Mouse (Mus musculus): ENCODE data around the gene Tcf7l1. TPM values are rescaled to one million over a fixed set of nuclear protein-coding genes. Genes with fewer than 3 reads are reported as not detected.

Gene Tcf7l1
- polyA plus RNA-seq, 1 experiment from 2014 or later: 8.8 TPM

GRCm38 (mm10) chr6:72588307-72588706, 200.7 kb downstream of the Tcf7l1 start:
- DNase-seq (ENCODE audit: low read depth, low spot score) (no peak), ATAC-seq (no peak)
- H3K27me3 ChIP-seq: no peaks in the 10 kb centered on the region
- TF ChIP-seq CTCF (IDR thresholded peaks at IDR 0.05): no peak
- ChIA-PET CTCF (interaction anchor here (1.0 to 1.5 kb wide), 2 partner anchors 9 kb away, joined by 3 to 4 read pairs; no protein-coding TSS in a partner anchor), POLR2A (no interaction called here)
- in situ Hi-C loops (cut with MboI; ENCODE audit: low pct_unique_long_range_greater_than_20kb): no loop called here

GRCm38 (mm10) chr6:72586701-72587100, 202.4 kb downstream of the Tcf7l1 start:
- H3K27me3 ChIP-seq: no peaks in the 10 kb centered on the region
- ChIA-PET CTCF (no interaction called here), POLR2A (no interaction called here)
- DNase-seq (ENCODE audit: low read depth, low spot score) (no peak), ATAC-seq (no peak)
- in situ Hi-C loops (cut with MboI; ENCODE audit: low pct_unique_long_range_greater_than_20kb): no loop called here
- no peak for TF ChIP-seq CTCF (IDR thresholded peaks at IDR 0.05)

- ChIA-PET POLR2A (no interaction called here), CTCF (no interaction called here)
- no peak for TF ChIP-seq CTCF (IDR thresholded peaks at IDR 0.05)
- DNase-seq (ENCODE audit: low read depth, low spot score) (no peak), ATAC-seq (no peak)
- no peaks in the 10 kb centered on the region for H3K27me3 ChIP-seq
- in situ Hi-C loops (cut with MboI; ENCODE audit: low pct_unique_long_range_greater_than_20kb): no loop called here
Observed at GRCm38 (mm10) chr6:72584154-72584553, 204.9 kb downstream of the Tcf7l1 start.

- POLR2A ChIA-PET: no interaction called here
- no peak for TF ChIP-seq CTCF (IDR thresholded peaks at IDR 0.05)
- ATAC-seq (no peak), DNase-seq (ENCODE audit: low read depth, low spot score) (no peak)
- in situ Hi-C loops (cut with MboI; ENCODE audit: low pct_unique_long_range_greater_than_20kb): no loop called here
- CTCF ChIA-PET: interaction anchor here (1.7 kb wide), 1 partner anchor 10 kb away, joined by 5 read pairs; no protein-coding TSS in a partner anchor
- H3K27me3 ChIP-seq: no peaks in the 10 kb centered on the region
Observed at GRCm38 (mm10) chr6:72583211-72583839, 205.7 kb downstream of the Tcf7l1 start.

GRCm38 (mm10) chr6:72581625-72582382, 207.2 kb downstream of the Tcf7l1 start:
- no peaks in the 10 kb centered on the region for H3K27me3 ChIP-seq
- CTCF ChIA-PET: interaction anchor here (1.7 kb wide), 1 partner anchor 8 kb away, joined by 5 read pairs; no protein-coding TSS in a partner anchor
- DNase-seq (ENCODE audit: low read depth, low spot score) (no peak), ATAC-seq (no peak)
- no peak for TF ChIP-seq CTCF (IDR thresholded peaks at IDR 0.05)
- POLR2A ChIA-PET: no interaction called here
- in situ Hi-C loops (cut with MboI; ENCODE audit: low pct_unique_long_range_greater_than_20kb): no loop called here

Other genes starting within 250 kb of the Tcf7l1 start
- gene Capg, start 244.9 kb downstream of the Tcf7l1 start, polyA plus RNA-seq (2021): 230 TPM
- 22.4 TPM for gene Elmod3, start 190.8 kb downstream of the Tcf7l1 start, polyA plus RNA-seq (2021)
- 86.5 TPM for gene Retsat, start 190.8 kb downstream of the Tcf7l1 start, polyA plus RNA-seq (2021)
- 119 TPM for gene Tgoln1, start 172.3 kb downstream of the Tcf7l1 start, polyA plus RNA-seq (2021)
- 98.3 TPM for gene Kcmf1, start 110.7 kb upstream of the Tcf7l1 start, polyA plus RNA-seq (2021)
- gene Tmsb10, start 169.5 kb upstream of the Tcf7l1 start, polyA plus RNA-seq (2021): 350 TPM